Mouse (Mus musculus) brain, embryonic 14.5 days (tissue): ENCODE data around the gene Daam2.

Experiments used
- CTCF ChIP-seq: fragments of 200-500 bp; IDR thresholded peaks from 2 replicates; pipeline ENCODE4 v1.5.1; 2012; ENCODE audit warnings: inconsistent platforms, mild to moderate bottlenecking, moderate library complexity, borderline replicate concordance; ENCODE audit not compliant: insufficient read depth, insufficient read length; ENCODE audit errors: extremely low read depth
- POLR2A ChIP-seq: fragments of 200-500 bp; IDR thresholded peaks from 2 replicates; pipeline ENCODE4 v1.6.1; 2012; ENCODE audit warnings: mild to moderate bottlenecking, inconsistent platforms, borderline replicate concordance; ENCODE audit not compliant: poor library complexity, insufficient read depth, insufficient read length, severe bottlenecking; ENCODE audit errors: extremely low read depth

DNA sequence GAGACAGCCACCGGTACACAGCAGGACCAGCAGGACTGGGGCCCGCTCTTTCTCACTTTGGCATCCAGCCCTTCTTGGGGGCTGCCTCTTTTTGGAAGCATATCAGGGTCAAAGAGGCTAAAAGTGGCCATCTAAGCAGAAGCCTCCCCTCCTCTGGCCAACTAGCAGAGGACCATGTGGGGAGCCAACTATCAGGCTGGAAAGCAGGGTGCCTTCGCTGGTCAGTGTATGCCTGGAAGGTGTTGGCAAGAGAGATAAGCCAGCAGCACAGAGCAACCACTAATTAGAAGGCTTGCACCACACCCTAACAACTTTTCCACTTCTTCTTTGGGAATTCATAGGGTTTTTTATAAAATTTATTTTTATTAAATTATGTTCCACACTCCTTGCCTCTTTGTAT, 346 bp upstream of the Daam2 start:
- no peak for TF ChIP-seq CTCF
- TF ChIP-seq POLR2A: no peak
